Mouse (Mus musculus): ENCODE data around the gene Olfr1441. TPM values are rescaled to one million over a fixed set of nuclear protein-coding genes. Genes with fewer than 3 reads are reported as not detected.

Olfr1441 gene
- polyA plus RNA-seq, 2 experiments = not detected

DNA sequence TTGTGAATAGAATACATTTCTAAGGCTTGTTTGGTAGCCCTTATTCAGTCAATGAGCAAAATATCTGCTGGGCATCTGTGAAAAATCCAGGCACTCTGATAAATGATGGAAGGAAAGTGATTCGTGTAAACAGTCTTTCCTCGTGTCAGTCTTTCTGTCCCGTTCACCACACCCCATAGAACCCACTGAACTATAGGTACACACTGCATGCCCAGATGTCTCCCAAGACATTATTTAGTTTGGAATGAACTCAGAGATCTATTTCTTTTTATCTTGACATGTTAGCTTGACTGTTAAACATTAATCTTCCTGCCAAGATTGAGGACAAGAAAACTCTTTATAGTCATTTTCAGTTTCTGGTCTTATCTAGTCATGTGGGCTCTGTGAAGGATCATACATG, 1.1 kb downstream of the Olfr1441 start:
- H3K27me3 ChIP-seq (ENCODE audit: control insufficient read depth, insufficient read depth, low read length) = no peaks in the 10 kb centered on the region
- 45% methylated on average over 3 of the region's 3 CpGs for WGBS (ENCODE audit: insufficient replicate concordance)
- H3K9ac ChIP-seq (replicated peaks) = no peak overlapping the region
- H3K9me3 ChIP-seq (ENCODE audit: control insufficient read depth, low read length) = no peaks in the 10 kb centered on the region
- H3K4me3 ChIP-seq (ENCODE audit: insufficient read depth in 1 of 2, low read depth in 2 of 2, low read length in 2 of 2) = no peak overlapping the region
- H3K4me2 ChIP-seq (ENCODE audit: low read depth) = no peak overlapping the region
- no peak overlapping the region for H3K27ac ChIP-seq
- H3K36me3 ChIP-seq (replicated peaks; ENCODE audit: control insufficient read depth, insufficient read depth, low read depth) = no peaks in the 10 kb centered on the region
- no peak for DNase-seq (ENCODE audit: low read depth in 3 of 3, low spot score in 3 of 3)
- H3K4me1 ChIP-seq (replicated peaks; ENCODE audit: control insufficient read depth in 2 of 2, insufficient read depth in 2 of 2, low read length in 1 of 2) = no peaks in the 10 kb centered on the region
- no peak for TF ChIP-seq CTCF (IDR thresholded peaks at IDR 0.05; ENCODE audit: low read depth)
- no peak for TF ChIP-seq EP300 (IDR thresholded peaks at IDR 0.05; ENCODE audit: low read depth)
- ATAC-seq (ENCODE audit: insufficient read depth) = no peak

DNA sequence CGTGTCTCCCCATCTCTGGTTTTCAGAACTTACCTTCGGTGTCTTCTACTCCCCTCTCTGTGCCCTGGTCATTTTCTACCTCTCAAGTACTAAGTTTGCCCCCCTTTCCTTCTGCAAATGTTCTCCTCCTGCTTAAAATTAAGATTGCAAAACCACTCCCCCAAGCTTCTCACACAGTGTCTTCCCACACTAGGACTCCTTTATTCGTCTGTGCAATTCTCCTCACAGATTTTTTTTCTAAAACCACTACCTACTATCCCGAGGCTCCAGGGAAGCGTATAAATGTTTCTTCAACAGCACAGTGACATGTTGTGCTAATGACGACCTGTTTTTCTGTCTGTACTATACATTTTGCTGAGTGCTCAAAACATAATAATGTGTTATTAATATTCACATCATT, 3.3 kb downstream of the Olfr1441 start:
- TF ChIP-seq EP300 (IDR thresholded peaks at IDR 0.05; ENCODE audit: low read depth) (no peak), CTCF (IDR thresholded peaks at IDR 0.05; ENCODE audit: low read depth) (no peak)
- no peak for DNase-seq (ENCODE audit: low read depth in 3 of 3, low spot score in 3 of 3)
- no peak overlapping the region for H3K4me3 ChIP-seq (ENCODE audit: insufficient read depth in 1 of 2, low read depth in 2 of 2, low read length in 2 of 2)
- H3K27ac ChIP-seq = no peak overlapping the region
- no peak for ATAC-seq (ENCODE audit: insufficient read depth)
- no peaks in the 10 kb centered on the region for H3K4me1 ChIP-seq (replicated peaks; ENCODE audit: control insufficient read depth in 2 of 2, insufficient read depth in 2 of 2, low read length in 1 of 2)
- H3K36me3 ChIP-seq (replicated peaks; ENCODE audit: control insufficient read depth, insufficient read depth, low read depth) = no peaks in the 10 kb centered on the region
- 56% methylated on average over 6 of the region's 6 CpGs for WGBS (ENCODE audit: insufficient replicate concordance)
- H3K27me3 ChIP-seq (ENCODE audit: control insufficient read depth, insufficient read depth, low read length) = no peaks in the 10 kb centered on the region
- H3K9ac ChIP-seq (replicated peaks) = no peak overlapping the region
- no peaks in the 10 kb centered on the region for H3K9me3 ChIP-seq (ENCODE audit: control insufficient read depth, low read length)
- H3K4me2 ChIP-seq (ENCODE audit: low read depth) = no peak overlapping the region

DNA sequence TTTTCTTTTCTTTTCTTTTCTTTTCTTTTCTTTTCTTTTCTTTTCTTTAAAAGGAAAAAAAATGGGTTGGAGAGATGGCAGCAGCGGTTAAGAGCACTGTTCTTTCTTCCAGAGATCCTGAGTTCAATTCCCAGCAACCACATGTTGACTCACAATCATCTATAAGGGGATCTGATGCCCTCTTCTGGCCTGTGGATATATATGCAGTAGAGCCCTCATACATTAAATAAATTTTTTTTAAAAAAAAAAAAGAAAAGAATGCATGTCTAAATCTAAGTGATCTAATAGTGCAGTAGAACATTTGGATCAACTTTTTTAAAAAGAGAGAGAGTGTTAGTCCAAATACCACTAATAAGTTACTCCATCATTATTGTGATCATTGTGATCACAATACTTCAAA, 4.4 kb downstream of the Olfr1441 start:
- Histone ChIP-seq H3K4me3 (ENCODE audit: insufficient read depth in 1 of 2, low read depth in 2 of 2, low read length in 2 of 2) (no peak overlapping the region), H3K27ac (no peak overlapping the region), H3K9ac (replicated peaks) (no peak overlapping the region), H3K9me3 (ENCODE audit: control insufficient read depth, low read length) (no peaks in the 10 kb centered on the region), H3K36me3 (replicated peaks; ENCODE audit: control insufficient read depth, insufficient read depth, low read depth) (no peaks in the 10 kb centered on the region), H3K4me2 (ENCODE audit: low read depth) (no peak overlapping the region), H3K4me1 (replicated peaks; ENCODE audit: control insufficient read depth in 2 of 2, insufficient read depth in 2 of 2, low read length in 1 of 2) (no peaks in the 10 kb centered on the region), H3K27me3 (ENCODE audit: control insufficient read depth, insufficient read depth, low read length) (no peaks in the 10 kb centered on the region)
- DNase-seq (ENCODE audit: low read depth in 3 of 3, low spot score in 3 of 3) (no peak), ATAC-seq (ENCODE audit: insufficient read depth) (no peak)
- TF ChIP-seq EP300 (IDR thresholded peaks at IDR 0.05; ENCODE audit: low read depth) (no peak), CTCF (IDR thresholded peaks at IDR 0.05; ENCODE audit: low read depth) (no peak)
- WGBS (ENCODE audit: insufficient replicate concordance) = 67% methylated on average over 1 of the region's 1 CpGs

DNA sequence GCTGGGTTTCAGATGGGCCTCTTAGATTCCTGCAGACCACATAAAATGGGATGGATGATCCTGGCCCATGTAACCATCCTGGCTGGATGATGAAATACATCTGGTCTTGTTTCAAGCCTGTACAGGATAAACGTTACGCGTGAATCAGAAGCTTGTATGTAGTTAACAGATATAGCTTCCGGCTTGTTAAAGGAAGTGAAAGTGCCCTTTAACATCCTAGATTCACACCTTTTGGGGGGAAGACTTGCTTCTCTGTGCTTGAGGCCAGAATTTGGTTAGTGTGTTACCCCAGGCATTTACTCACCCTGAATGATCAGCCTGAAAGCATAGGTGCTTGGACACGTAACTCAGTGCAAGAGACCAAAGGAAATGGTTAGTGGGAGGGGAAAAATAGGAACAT, 9.9 kb downstream of the Olfr1441 start:
- WGBS (ENCODE audit: insufficient replicate concordance) = 61% methylated on average over 5 of the region's 5 CpGs
- H3K36me3 ChIP-seq (replicated peaks; ENCODE audit: control insufficient read depth, insufficient read depth, low read depth) = no peaks in the 10 kb centered on the region
- no peak overlapping the region for H3K27ac ChIP-seq
- H3K9me3 ChIP-seq (ENCODE audit: control insufficient read depth, low read length) = no peaks in the 10 kb centered on the region
- no peaks in the 10 kb centered on the region for H3K4me1 ChIP-seq (replicated peaks; ENCODE audit: control insufficient read depth in 2 of 2, insufficient read depth in 2 of 2, low read length in 1 of 2)
- no peak for DNase-seq (ENCODE audit: low read depth in 3 of 3, low spot score in 3 of 3)
- no peaks in the 10 kb centered on the region for H3K27me3 ChIP-seq (ENCODE audit: control insufficient read depth, insufficient read depth, low read length)
- TF ChIP-seq EP300 (IDR thresholded peaks at IDR 0.05; ENCODE audit: low read depth) (no peak), CTCF (IDR thresholded peaks at IDR 0.05; ENCODE audit: low read depth) (no peak)
- no peak overlapping the region for H3K4me2 ChIP-seq (ENCODE audit: low read depth)
- no peak overlapping the region for H3K9ac ChIP-seq (replicated peaks)
- no peak overlapping the region for H3K4me3 ChIP-seq (ENCODE audit: insufficient read depth in 1 of 2, low read depth in 2 of 2, low read length in 2 of 2)
- no peak for ATAC-seq (ENCODE audit: insufficient read depth)

DNA sequence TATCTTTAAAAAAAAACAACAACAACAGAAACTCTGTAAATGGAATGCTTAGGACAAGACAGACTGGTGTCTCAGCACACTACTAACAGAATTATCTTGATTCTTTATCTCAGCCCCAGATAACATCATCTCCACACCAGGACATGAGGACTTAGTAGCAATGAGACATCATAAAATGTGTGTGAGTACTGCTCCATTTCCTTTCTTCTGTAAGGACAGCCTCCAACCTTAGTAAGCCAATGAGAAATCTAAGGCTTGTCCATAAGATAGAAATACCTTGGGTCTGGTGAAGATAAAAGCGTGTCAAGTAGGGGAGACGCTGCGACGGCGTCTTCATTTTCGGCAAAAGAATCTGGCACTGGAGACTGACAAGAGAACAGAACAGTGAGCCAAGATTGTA, 10.4 kb downstream of the Olfr1441 start, which contains the start of gene Pfpl:
Gene Pfpl, plus strand, starts transcription at position 301 of the 400 bp plus-strand sequence.
- Histone ChIP-seq H3K4me2 (ENCODE audit: low read depth) (no peak within 1 kb of the TSS), H3K27ac (no peak within 1 kb of the TSS), H3K9ac (replicated peaks) (no peak within 1 kb of the TSS), H3K27me3 (ENCODE audit: control insufficient read depth, insufficient read depth, low read length) (no peaks in the 10 kb centered on the region), H3K9me3 (ENCODE audit: control insufficient read depth, low read length) (no peaks in the 10 kb centered on the region), H3K4me3 (ENCODE audit: insufficient read depth in 1 of 2, low read depth in 2 of 2, low read length in 2 of 2) (no peak within 1 kb of the TSS), H3K36me3 (replicated peaks; ENCODE audit: control insufficient read depth, insufficient read depth, low read depth) (no peaks in the 10 kb centered on the region), H3K4me1 (replicated peaks; ENCODE audit: control insufficient read depth in 2 of 2, insufficient read depth in 2 of 2, low read length in 1 of 2) (no peaks in the 10 kb centered on the region)
- TF ChIP-seq EP300 (IDR thresholded peaks at IDR 0.05; ENCODE audit: low read depth) (no peak), CTCF (IDR thresholded peaks at IDR 0.05; ENCODE audit: low read depth) (no peak)
- ATAC-seq (ENCODE audit: insufficient read depth) = no peak
- 74% methylated on average over 6 of the region's 6 CpGs for WGBS (ENCODE audit: insufficient replicate concordance)
- no peak for DNase-seq (ENCODE audit: low read depth in 3 of 3, low spot score in 3 of 3)
